Mouse (Mus musculus) intestine, postnatal 0 days (tissue): ENCODE measurements around the gene Olfr1015. TPM values are rescaled to one million over a fixed set of nuclear protein-coding genes. Genes with fewer than 3 reads are reported as not detected.

Experiments used
- ATAC-seq: fragments of 200-750 bp; cut with Nextera tagmentation; 2 replicates; pipeline ENCODE4 v1.8.0; 2017; ENCODE audit warnings: mild to moderate bottlenecking, moderate TSS enrichment, moderate library complexity
- H3K27ac ChIP-seq: fragments of 300-500 bp; sonication (generic); 2 replicates; pipeline ENCODE4 v1.5.1; 2014; ENCODE audit warnings: mild to moderate bottlenecking, low read depth, low read length, moderate library complexity
- H3K27me3 ChIP-seq: fragments of 300-500 bp; sonication (generic); replicated peaks from 2 replicates; pipeline ENCODE4 v1.6.1; 2014; ENCODE audit warnings: low read length, mixed read lengths; ENCODE audit not compliant: control insufficient read depth, insufficient read depth
- H3K36me3 ChIP-seq: fragments of 300-500 bp; sonication (generic); 2 replicates; pipeline ENCODE4 v1.6.1; 2014; ENCODE audit warnings: mild to moderate bottlenecking, moderate library complexity; ENCODE audit not compliant: control insufficient read depth, insufficient read depth
- H3K4me1 ChIP-seq: fragments of 300-500 bp; sonication (generic); replicated peaks from 2 replicates; pipeline ENCODE4 v1.6.1; 2014; ENCODE audit warnings: antibody characterized with exemption, low read length, mixed read lengths; ENCODE audit not compliant: control insufficient read depth, insufficient read depth
- H3K4me2 ChIP-seq: fragments of 300-500 bp; sonication (generic); replicated peaks from 2 replicates; pipeline ENCODE4 v1.6.1; 2014; ENCODE audit warnings: low read depth, mild to moderate bottlenecking, moderate library complexity
- H3K4me3 ChIP-seq: fragments of 300-500 bp; sonication (generic); 2 replicates; pipeline ENCODE4 v1.5.1; 2014; ENCODE audit warnings: low read depth, low read length
- H3K9ac ChIP-seq: fragments of 300-500 bp; sonication (generic); 2 replicates; pipeline ENCODE4 v1.6.1; 2014; ENCODE audit warnings: mild to moderate bottlenecking, low read depth, low read length
- H3K9me3 ChIP-seq: fragments of 300-500 bp; sonication (generic); 2 replicates; pipeline ENCODE4 v1.6.1; 2016; ENCODE audit warnings: mixed run types; ENCODE audit not compliant: control insufficient read depth
- CTCF ChIP-seq: sonication (generic); IDR thresholded peaks from 2 replicates; pipeline ENCODE4 v1.5.1; 2016; ENCODE audit warnings: low read depth, mild to moderate bottlenecking, control low read depth, antibody characterized with exemption, moderate library complexity
- WGBS: fragments of 180-500 bp; shearing (Covaris S2); extraction: QIAGEN DNeasy Blood & Tissue Kit; methylation state at CpG from one replicate; pipeline ENCODE4 v1.1.7; 2014; 5-methylcytosine and 5-hydroxymethylcytosine counted together
- polyA plus RNA-seq: library from polyadenylated mRNA; unstranded; fragments of >200 nt; fragmentation: Nextera tagmentation; extraction: Ambion mirVana; gene quantifications from 2 replicates; pipeline ENCODE4 v1.2.1, GENCODE M21; 2015

Olfr1015 gene
- not detected in 2 replicates for polyA plus RNA-seq

DNA sequence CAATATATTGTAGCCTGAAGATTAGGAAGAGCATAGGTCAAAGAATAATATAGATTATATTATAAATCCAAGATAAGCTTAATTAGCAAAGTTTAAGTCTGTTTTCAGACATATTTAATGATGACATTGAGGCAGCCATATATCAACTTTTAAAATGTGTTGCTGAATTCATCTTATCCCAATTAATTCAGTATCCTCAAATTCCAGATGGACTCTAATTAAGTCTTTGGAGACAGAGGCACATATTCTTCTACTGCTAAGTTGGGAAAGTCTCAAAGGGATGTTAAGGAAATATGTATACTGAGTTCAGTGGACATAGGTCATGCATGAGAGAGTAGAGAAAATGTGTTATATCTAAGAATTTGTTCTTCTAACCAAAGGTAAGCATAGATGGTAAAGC is at the start of gene Olfr1015:
Gene Olfr1015 (plus strand): TSS at position 301 of the 400 bp plus-strand sequence.
- ATAC-seq: no peak
- Histone ChIP-seq H3K4me3 (no peak within 1 kb of the TSS), H3K27me3 (no peaks in the 10 kb centered on the region), H3K4me2 (no peak within 1 kb of the TSS), H3K9me3 (no peaks in the 10 kb centered on the region), H3K4me1 (no peaks in the 10 kb centered on the region), H3K27ac (no peak within 1 kb of the TSS), H3K36me3 (no peaks in the 10 kb centered on the region), H3K9ac (no peak within 1 kb of the TSS)
- TF ChIP-seq CTCF: no peak

DNA sequence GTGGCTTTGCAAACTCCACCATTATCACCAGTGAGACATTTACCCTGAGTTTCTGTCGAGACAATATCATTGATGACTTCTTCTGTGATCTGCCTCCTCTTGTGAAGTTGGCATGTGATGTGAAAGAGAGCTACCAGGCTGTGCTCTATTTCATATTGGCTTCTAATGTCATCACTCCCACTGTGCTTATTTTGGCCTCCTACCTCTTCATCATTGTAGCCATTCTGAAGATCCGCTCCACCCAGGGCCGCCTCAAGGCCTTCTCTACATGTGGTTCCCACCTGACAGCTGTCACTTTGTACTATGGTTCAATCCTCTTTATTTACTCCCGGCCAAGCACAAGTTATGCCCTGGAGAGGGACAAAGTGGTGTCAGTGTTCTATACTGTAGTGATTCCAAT is 28.0 kb upstream of the Olfr1015 start:
- 87% methylated on average over 4 of the region's 4 CpGs for WGBS
- Histone ChIP-seq H3K9me3 (no peaks in the 10 kb centered on the region), H3K4me1 (no peaks in the 10 kb centered on the region), H3K9ac (no peak overlapping the region), H3K27me3 (no peaks in the 10 kb centered on the region), H3K27ac (no peak overlapping the region), H3K4me3 (no peak overlapping the region), H3K4me2 (no peak overlapping the region), H3K36me3 (no peaks in the 10 kb centered on the region)
- no peak for TF ChIP-seq CTCF
- no peak for ATAC-seq

DNA sequence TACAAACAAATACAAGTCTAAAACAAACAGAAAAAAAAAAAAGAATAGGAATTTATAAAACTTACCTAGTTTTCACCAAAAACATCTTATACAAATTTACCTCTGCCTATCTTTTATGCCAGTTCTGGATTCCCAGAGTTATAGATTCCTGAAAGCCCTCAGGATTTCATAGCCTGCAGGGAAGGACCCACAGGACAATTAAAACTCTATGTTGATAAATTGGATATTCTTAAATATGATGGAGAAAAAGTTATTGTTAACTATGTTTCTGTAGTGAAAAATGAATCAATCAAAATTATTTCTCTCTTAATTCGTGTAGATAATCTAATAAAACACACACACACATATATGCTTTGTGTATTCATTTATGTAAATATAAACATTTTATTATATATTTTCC is 19.2 kb upstream of the Olfr1015 start, which contains the start of gene Olfr1012:
Gene Olfr1012 (minus strand): TSS at position 101 of the 400 bp plus-strand sequence.
- no peak for ATAC-seq
- Histone ChIP-seq H3K9me3 (no peaks in the 10 kb centered on the region), H3K27ac (no peak within 1 kb of the TSS), H3K27me3 (no peaks in the 10 kb centered on the region), H3K9ac (no peak within 1 kb of the TSS), H3K36me3 (no peaks in the 10 kb centered on the region), H3K4me3 (no peak within 1 kb of the TSS), H3K4me1 (no peaks in the 10 kb centered on the region), H3K4me2 (no peak within 1 kb of the TSS)
- no peak for TF ChIP-seq CTCF
- WGBS: 63% methylated on average over 1 of the region's 1 CpGs

- TF ChIP-seq CTCF: no peak
- no peak within 1 kb of the TSS for H3K27ac ChIP-seq
These were observed 15.0 kb upstream of the Olfr1015 start, which contains the start of gene Olfr1013 for GRCm38 (mm10) chr2:85766798-85767197. Gene Olfr1013, plus strand, starts transcription at chr2:85767098.

GRCm38 (mm10) chr2:85772413-85772812 is 9.4 kb upstream of the Olfr1015 start, which contains the start of gene Olfr1014:
Gene Olfr1014, plus strand, starts transcription at chr2:85772713.
- no peak for ATAC-seq
- H3K36me3 ChIP-seq: no peaks in the 10 kb centered on the region
- TF ChIP-seq CTCF: no peak

More at GRCm38 (mm10) chr2:85766798-85767197, 15.0 kb upstream of the Olfr1015 start, which contains the start of gene Olfr1013:
- no peak within 1 kb of the TSS for H3K9ac ChIP-seq
- H3K36me3 ChIP-seq: no peaks in the 10 kb centered on the region
- H3K4me1 ChIP-seq: no peaks in the 10 kb centered on the region
- H3K27me3 ChIP-seq: no peaks in the 10 kb centered on the region
- no peak within 1 kb of the TSS for H3K4me2 ChIP-seq
- ATAC-seq: no peak
- no peaks in the 10 kb centered on the region for H3K9me3 ChIP-seq
- no peak within 1 kb of the TSS for H3K4me3 ChIP-seq

DNA sequence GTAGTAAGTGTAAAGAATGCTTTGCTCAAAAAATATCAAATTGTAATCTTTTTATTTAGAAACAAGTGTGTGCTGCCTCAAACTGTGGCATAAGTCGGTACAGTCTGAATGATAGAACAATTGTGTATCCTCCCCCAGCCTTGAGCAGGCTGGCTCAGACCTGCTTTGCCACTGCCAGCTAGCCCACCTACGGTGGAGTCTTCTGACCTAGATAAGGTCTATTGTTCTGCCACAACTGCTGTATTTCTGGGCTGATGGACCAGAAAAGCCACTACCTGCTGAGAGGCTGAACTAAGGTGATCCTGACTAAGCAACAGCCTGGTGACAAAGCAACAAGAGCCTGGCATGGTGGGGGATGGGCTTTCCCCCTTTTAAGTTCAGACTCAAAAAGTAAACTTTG is 10.5 kb downstream of the Olfr1015 start:
- H3K9me3 ChIP-seq: no peaks in the 10 kb centered on the region
- H3K4me2 ChIP-seq: no peak overlapping the region
- H3K9ac ChIP-seq: no peak overlapping the region
- no peaks in the 10 kb centered on the region for H3K27me3 ChIP-seq
- no peak overlapping the region for H3K27ac ChIP-seq
- 45% methylated on average over 2 of the region's 2 CpGs for WGBS
- no peak for ATAC-seq
- TF ChIP-seq CTCF: no peak
- no peaks in the 10 kb centered on the region for H3K4me1 ChIP-seq
- H3K4me3 ChIP-seq: no peak overlapping the region
- no peaks in the 10 kb centered on the region for H3K36me3 ChIP-seq

More at GRCm38 (mm10) chr2:85772413-85772812, 9.4 kb upstream of the Olfr1015 start, which contains the start of gene Olfr1014:
- no peaks in the 10 kb centered on the region for H3K4me1 ChIP-seq
- no peaks in the 10 kb centered on the region for H3K27me3 ChIP-seq
- H3K4me2 ChIP-seq: no peak within 1 kb of the TSS
- H3K9me3 ChIP-seq: no peaks in the 10 kb centered on the region
- H3K4me3 ChIP-seq: no peak within 1 kb of the TSS
- no peak within 1 kb of the TSS for H3K9ac ChIP-seq
- H3K27ac ChIP-seq: no peak within 1 kb of the TSS

DNA sequence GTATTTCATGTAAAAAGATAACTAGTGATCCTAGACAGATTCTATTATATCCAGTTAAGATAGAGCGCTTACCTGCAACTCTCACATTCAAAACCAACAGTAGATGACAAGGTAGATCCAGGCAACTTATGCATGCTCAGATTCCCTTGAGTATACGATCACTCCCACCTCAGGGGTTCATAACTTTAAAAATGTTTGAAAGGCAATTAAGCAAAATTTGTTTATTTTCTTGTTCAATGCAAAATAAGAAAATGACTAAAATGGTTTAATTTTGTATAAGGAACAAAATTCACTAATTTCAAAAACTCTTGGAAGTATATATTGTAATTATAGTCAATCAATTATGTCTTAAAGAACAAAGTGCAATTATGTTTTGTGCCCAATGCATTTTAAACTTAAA is 20.6 kb downstream of the Olfr1015 start, which contains the start of gene Olfr1016:
Gene Olfr1016 (minus strand): TSS at position 101 of the 400 bp plus-strand sequence.
- ATAC-seq: no peak
- 90% methylated on average over 2 of the region's 2 CpGs for WGBS

More for the DNA sequence above, 20.6 kb downstream of the Olfr1015 start, which contains the start of gene Olfr1016:
- Histone ChIP-seq H3K9me3 (no peaks in the 10 kb centered on the region), H3K36me3 (no peaks in the 10 kb centered on the region), H3K4me2 (no peak within 1 kb of the TSS), H3K27me3 (no peaks in the 10 kb centered on the region), H3K9ac (no peak within 1 kb of the TSS), H3K4me1 (no peaks in the 10 kb centered on the region), H3K27ac (no peak within 1 kb of the TSS), H3K4me3 (no peak within 1 kb of the TSS)
- TF ChIP-seq CTCF: no peak
